Mouse (Mus musculus) heart, postnatal 0 days (tissue): ENCODE measurements around the gene Lalba.

Experiments
- CTCF ChIP-seq: IDR thresholded peaks from 2 replicates; pipeline ENCODE4 v1.5.1; 2016; ENCODE audit warnings: antibody characterized with exemption, control low read depth, low read depth
- EP300 ChIP-seq: IDR thresholded peaks from 2 replicates; pipeline ENCODE4 v1.6.1; 2016; ENCODE audit warnings: antibody characterized with exemption, low read depth

DNA sequence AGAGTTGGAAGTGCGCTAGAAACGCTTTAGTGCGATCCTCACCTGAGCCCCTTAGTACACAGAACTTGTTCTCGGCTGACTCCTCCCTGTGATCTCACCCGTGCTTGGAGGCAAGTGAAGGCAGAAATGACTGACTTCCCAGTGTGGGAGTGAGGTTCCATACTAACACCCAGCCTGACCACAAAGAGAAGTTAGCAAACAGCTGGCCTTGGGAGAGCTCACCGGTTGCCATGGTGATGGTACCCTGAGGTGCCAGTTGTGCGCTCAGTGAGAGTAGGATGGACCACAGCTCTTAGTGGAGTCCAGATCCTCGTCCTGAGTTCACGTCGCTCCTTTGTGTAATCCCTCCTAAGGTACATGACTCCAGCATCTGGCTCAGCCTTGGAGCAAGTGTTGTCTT, 7.6 kb downstream of the Lalba start:
- TF ChIP-seq CTCF (no peak), EP300 (no peak)
